Mouse (Mus musculus) neural tube, embryonic 12.5 days (tissue): ENCODE measurements around the gene Satb2. TPM values are rescaled to one million over a fixed set of nuclear protein-coding genes. Genes with fewer than 3 reads are reported as not detected.

Source experiments
- microRNA-seq: library from miRNA; unstranded; fragments of <30 nt; microRNA quantifications from one replicate; pipeline ENCODE4, GENCODE M21; 2017
- polyA plus RNA-seq: library from polyadenylated mRNA; unstranded; fragments of >200 nt; fragmentation: Nextera tagmentation; extraction: Ambion mirVana; gene quantifications from 2 replicates; pipeline ENCODE4 v1.2.1, GENCODE M21; 2016

Satb2 gene
- polyA plus RNA-seq, 1 experiment from 2014 or later, result 1.7 TPM

Small RNAs within 50 kb of the gene (microRNA-seq; reads per million reads assigned to microRNA genes)
- gene Gm23943, result not detected
